Mouse (Mus musculus) urinary bladder, postnatal 4 days (tissue): Measurements from ENCODE around the gene Dusp10.

Source experiments
- DNase-seq, 2 experiments: peaks; one replicate each; pipeline ENCODE4 v3.0.0; 2021 to 2022; ENCODE audit warnings: low spot score in 2 of 2

Gene Dusp10

DNA sequence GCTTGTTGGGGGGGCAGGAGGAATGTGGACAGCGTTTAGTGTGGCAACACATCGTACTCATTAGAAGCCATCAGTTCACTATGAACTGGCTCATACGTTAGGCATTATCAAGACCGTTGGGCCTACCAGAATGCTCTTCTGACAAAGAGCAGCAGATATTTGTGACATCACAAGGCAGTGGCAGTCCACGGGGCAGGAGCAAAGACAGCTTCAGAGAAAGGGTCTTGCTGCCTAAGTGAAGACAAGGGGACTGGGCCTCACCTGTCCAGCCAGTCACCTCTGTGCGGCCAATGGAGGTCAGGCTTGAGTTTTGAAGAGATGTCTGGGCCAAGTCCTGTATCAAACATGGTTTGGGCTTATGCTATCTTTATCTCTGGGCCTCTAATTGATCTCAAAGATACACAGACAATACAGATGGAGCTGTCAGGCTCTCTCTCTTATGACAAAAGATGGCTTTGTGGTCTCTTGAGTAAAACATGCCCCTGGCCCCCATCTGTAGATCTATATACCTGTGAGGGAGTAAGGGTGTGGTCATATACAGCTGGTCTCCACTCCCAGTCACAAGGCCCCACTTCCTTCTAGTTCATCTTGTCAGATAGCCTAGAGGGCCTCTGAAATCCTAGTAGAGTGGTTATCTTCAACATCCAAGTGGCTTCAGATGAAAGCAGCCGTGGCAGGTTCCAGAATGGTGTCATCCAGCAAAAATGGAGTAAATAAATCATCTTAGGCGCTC is 17.1 kb downstream of the Dusp10 start:
- DNase-seq, result no peak

DNA sequence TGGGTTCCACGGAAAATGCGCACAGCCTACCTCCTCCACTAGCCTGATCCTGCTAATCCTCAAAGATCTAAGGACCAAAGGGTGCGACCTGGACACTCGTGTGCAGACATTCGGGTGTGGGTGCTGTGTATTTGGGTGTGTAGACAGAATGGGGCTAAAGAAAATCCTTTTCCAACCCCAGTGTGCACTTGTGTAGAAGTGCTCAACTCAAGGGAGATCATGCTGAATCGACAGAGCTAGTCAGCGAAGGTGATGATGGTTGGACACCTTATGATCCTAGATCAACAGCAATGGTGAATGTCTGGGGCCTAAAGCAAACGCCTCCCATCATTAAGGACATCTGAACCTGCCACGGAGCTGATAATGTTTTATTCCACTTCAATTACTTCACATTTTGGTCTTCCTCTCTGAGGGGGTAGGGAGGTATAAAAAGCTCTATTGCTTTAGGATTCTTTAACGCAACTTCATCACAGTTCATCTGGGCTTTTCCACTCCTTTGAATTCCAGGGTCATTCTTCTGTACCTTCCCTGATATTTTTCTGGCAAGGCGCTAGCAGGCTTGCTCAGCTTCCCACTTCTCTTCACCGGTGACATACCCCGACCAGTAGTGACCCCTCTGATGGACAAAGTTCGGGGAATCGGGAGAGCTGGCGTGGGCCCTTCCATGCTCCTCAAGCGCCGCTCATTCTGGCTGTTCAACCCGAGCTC is 19.7 kb downstream of the Dusp10 start:
- no peak for DNase-seq

DNA sequence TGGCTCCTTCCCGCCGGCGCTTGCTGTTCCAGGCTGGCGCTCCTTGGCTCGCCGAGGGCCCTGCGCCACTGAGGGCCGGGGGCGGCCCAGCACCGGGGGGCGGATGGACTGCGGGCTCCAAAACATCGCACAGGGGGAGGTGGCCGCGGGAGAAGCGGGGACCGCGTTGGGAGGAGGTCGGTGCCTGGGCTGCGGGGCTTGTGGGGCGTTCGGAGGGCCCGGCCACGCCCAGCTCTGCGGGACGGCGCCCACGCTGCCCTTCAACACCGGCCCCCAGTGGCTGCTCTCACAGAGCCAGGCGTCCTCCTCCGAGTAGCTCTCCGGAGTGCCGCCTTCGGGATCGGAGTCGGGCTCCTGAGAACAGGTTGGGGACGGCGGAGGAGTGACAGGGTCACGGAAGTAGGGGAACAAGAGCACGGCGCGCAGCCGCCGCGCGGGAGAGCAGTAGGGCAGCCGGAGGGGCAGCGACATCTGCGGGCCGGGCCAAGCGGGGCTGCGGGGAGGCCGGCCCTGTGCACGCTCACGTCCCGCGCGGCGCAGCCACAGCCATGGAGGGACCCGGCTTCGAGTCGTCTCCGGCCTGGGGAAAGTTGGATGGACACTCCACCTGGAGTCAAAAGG is 20.4 kb downstream of the Dusp10 start:
- no peak for DNase-seq

GRCm38 (mm10) chr1:184034011-184034557 is 21.0 kb downstream of the Dusp10 start, which contains the start of gene 1700056E22Rik:
Gene 1700056E22Rik, minus strand, starts transcription at chr1:184034301.
- peak; percentile 98 for DNase-seq

DNA sequence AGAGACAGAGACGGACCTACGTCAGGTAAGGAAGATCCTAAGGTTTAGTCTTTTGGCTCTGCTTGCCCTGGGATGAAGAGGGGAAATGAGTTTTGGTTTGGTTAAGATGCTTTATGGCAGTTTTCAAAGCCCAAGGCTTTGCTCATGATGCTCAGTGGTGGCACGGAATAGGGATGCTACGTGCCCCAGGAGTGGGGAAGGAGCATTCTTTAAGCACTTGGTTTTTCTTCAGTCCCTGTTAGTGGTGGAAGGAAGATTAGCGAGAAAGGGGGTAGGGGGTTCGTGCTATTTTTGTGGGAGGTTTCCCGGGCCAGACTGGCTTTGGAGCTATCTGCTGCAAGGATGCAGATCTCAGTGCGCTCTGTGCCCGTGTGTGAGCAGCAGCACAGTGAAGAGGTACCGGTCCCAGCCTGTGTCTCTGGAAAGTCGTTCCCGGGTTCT is 21.7 kb downstream of the Dusp10 start:
- no peak for DNase-seq

- DNase-seq, result no peak
These were observed 22.3 kb downstream of the Dusp10 start for GRCm38 (mm10) chr1:184035346-184035903.

DNA sequence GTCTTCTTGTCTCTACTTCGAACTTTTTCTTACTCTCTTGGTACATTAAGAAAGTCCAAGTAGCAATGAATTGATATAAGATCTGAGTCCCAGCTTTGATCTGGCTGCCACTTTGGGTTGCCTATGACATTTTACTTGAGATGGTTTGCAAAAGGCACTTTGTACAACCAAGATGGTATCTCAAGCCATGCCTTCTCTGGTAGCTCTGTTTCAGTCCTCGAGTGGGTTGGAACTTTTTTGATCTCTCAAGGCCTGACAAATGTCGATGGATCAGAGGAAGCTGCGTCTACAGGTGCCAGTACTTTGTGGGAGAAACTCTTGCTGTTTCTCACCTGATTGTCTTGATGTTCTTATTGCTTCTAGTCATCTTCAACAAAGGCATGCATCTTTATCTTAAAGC is 24.7 kb downstream of the Dusp10 start:
- DNase-seq, result no peak

- no peak for DNase-seq
These were observed 26.2 kb downstream of the Dusp10 start for GRCm38 (mm10) chr1:184039301-184039700.

GRCm38 (mm10) chr1:184040181-184040580 is 27.1 kb downstream of the Dusp10 start:
- no peak for DNase-seq

GRCm38 (mm10) chr1:184040906-184041305 is 27.8 kb downstream of the Dusp10 start:
- no peak for DNase-seq

DNA sequence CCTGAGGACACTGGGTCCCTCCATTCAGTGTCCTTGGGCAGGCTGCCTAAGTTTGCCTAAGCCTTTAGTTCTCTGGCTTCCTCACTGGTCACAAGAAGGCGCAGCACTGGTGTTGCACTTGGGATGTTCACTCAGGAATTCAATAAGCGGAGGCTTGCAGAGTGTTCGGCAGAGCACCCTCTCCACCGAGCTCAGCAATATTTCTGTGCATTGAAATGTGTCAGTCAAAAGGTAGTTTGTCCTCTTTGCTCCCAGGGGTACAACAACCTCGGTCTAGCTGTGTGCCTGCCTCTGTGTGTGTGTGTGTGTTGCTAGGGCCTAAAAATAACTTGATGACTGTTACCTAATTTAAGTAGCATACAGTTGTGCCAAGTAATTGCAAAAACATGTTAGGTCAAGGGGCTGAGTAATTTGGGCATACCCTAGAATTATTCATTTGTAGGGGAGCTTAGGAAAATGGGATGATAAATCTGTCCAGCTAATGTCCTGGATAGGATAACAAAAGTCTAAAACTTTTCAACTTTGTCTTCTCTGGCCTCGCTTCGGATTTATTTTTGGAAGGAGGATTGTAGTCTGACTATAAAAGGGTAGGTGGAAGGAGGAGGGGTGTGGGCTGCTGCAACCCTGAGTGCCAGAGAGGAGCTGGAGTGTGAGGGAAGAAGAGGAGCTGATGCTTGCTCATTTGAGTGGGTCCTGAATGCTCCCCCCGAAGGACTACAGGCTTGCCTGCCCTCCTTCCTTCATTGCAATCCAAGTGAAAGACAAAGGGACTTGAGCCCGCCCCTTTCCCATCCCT is 28.9 kb downstream of the Dusp10 start:
- peak in 1 of 2 experiments; percentile 64 for DNase-seq

- DNase-seq, result no peak
These were observed 29.6 kb downstream of the Dusp10 start for GRCm38 (mm10) chr1:184042745-184043144.

DNA sequence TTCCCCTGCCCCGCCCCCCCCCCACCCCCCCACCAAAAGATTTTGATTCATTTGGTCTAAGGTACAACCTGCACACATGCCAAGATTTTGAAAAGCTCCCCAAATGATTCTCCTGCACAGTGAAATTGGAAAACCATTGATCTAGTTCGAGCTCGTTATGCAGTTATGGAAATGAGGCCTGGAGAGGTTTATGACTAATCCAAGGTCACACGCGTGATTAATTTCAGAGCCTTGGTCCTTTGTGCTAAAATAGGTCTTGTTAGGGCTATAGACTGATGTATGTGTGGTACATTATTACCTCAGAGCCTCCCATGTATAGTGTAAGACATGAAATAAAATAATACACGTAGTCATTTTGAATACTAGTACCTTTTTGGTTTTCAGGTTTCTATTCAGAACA is 30.3 kb downstream of the Dusp10 start:
- DNase-seq, result no peak

DNA sequence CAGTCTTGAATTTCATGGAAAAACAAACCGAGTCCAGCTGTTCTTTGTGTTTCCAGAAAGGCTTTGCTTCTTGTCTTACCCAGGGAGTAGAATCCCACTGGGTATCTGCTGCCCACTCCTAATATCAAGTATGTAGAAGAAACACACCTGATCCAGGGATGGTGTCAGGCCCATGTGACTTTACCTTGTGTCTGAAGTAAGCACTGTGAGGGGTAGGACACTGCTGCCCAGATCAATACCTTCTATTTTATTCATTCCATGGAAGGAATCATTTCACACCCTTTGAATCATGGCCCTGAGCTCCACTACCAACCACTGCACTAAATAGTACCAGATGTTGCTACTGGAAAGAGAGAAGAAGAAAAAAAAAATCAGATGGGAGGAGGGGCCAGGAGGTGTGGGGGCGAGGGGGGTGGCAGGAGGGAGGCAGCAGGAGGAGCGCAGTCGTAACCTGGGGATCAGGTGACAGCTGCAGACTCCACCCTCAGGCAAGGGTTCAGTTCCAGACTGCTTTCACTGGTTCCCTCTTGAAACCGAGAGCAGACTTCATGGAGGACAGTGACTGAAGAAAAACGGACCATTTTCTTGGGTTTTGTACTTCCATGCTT is 33.1 kb downstream of the Dusp10 start:
- no peak for DNase-seq

- no peak for DNase-seq
These were observed 34.7 kb downstream of the Dusp10 start for GRCm38 (mm10) chr1:184047818-184048217.

GRCm38 (mm10) chr1:184048675-184049418 is 35.7 kb downstream of the Dusp10 start:
- DNase-seq, result no peak

DNA sequence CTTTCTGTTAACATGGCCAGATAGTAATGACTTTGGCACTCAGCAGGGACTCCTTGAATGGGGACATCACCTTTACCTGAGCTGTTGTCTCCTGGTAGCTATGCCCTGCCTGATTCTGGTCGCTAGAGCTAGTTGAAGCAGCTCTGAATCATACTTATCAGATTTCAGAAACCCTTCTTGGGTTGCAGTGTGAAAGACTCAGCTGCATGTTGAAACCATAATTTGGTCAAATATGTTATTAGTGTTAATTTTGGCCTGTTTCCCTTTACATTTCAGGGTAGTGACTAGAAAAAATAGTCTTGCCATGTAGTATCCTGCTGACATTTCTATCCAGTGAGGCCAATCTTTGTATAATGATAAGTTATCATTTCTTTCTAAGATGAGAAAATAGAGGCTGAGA is 38.2 kb downstream of the Dusp10 start:
- DNase-seq, result no peak

- DNase-seq, result no peak
These were observed 38.7 kb downstream of the Dusp10 start for GRCm38 (mm10) chr1:184051824-184052223.

DNA sequence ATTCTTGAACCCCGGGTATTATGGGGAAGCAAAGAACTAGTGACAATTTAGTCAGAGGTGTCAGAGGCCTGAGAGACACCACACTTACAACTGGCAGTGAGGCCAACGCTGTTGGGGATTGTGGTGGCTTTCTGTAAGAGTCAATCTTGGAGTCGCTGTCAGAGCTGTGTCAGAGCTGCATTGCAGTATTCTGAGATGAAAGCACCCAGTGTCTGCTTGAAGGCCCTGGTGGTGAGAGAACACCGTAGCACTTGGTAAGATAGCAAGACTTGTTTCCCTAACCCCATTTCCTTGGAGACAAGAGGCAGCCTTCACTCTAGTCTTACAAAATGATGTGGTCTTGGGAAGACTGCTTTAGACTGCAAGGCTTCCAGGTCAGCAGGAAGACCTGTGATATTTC is 39.2 kb downstream of the Dusp10 start:
- no peak for DNase-seq

- DNase-seq, result no peak
These were observed 40.0 kb downstream of the Dusp10 start for GRCm38 (mm10) chr1:184053141-184053540.
